Mouse (Mus musculus) liver, postnatal 0 days (tissue): ENCODE measurements around the gene Slc22a2.

Experiments
- CTCF ChIP-seq: sonication (generic); IDR thresholded peaks from 2 replicates; pipeline ENCODE4 v1.5.1; 2016; ENCODE audit warnings: antibody characterized with exemption, low read depth
- EP300 ChIP-seq: IDR thresholded peaks from 2 replicates; pipeline ENCODE4 v1.6.1; 2016; ENCODE audit warnings: antibody characterized with exemption, low read depth, mild to moderate bottlenecking

DNA sequence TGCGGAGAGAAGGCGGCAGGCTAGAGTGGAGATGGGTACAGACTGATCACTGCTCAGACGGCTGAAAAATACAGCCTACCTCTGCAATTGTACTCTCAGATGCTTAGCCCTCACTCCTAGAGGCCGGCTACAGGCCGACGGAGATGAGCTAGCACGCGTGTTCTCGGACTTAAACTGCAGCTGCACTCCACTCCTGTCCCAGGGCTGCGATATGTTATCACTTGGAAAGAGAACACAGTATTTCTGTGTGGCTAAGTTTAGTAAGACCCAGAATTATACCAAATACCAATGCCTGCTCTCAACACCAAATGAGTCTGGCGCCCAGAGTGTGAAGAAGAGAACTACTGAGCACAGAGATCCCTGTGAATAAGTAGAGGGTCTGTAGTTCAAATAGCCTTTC is 68.7 kb downstream of the Slc22a2 start:
- TF ChIP-seq EP300: no peak
- TF ChIP-seq CTCF: no peak
